Mouse (Mus musculus) erythroblast, embryonic 14.5 days (primary cell): ENCODE results near the gene Prpsap1.

Experiments
- GATA1 ChIP-seq: IDR thresholded peaks from 2 replicates; pipeline ENCODE4 v1.6.1; 2012; ENCODE audit warnings: low read length, inconsistent platforms, mixed read lengths
- TAL1 ChIP-seq: IDR thresholded peaks from 3 replicates; pipeline ENCODE4 v1.6.1; 2012; ENCODE audit warnings: low read length, inconsistent platforms, mixed read lengths

DNA sequence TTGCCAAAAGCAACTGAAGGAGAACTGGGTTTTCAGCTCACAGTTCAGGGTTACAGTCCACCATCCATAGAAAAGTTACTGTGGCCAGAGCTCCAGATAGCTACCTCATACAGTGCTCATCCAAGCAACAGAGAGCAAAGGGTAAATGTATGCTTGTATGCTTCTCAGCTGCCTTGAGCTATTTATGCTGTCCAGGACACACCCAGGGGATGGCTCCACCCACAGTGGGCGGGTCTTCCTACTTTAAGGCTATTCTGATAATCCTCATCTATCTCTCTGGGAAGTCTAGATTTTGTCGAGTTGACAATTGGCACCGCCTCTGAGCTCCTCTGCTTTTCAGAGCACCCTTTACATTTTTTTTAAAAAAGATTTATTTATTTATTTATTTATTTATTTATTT, 27.1 kb upstream of the Prpsap1 start:
- TF ChIP-seq GATA1 (no peak), TAL1 (no peak)
